Mouse (Mus musculus): Measurements from ENCODE around the gene Senp6. TPM values are rescaled to one million over a fixed set of nuclear protein-coding genes. Genes with fewer than 3 reads are reported as not detected.
"Not testable (repeated sequence)": the region's sequence is repeated elsewhere in the genome, so short reads cannot be mapped to it uniquely, and the experiment has no call there.

Senp6 gene
- polyA plus RNA-seq, 1 experiment from 2014 or later: 60.6 TPM

- 0 out of 2 replicates have a peak, but pooled peaks cover 3% of the 10 kb centered on the region for H3K9me3 ChIP-seq
- no peaks in the 10 kb centered on the region for H3K27me3 ChIP-seq
- 86% methylated on average over 5 of the region's 5 CpGs for WGBS
- no peaks in the 10 kb centered on the region for H3K4me1 ChIP-seq (replicated peaks)
- no peak overlapping the region for H3K4me3 ChIP-seq
- no peak for ATAC-seq (ENCODE audit: low read depth)
- no peak overlapping the region for H3K4me2 ChIP-seq
- H3K36me3 ChIP-seq: no peaks in the 10 kb centered on the region
- no peak overlapping the region for H3K9ac ChIP-seq
- H3K27ac ChIP-seq (replicated peaks): no peak overlapping the region
Observed at GRCm38 (mm10) chr9:80052951-80053350, 13.8 kb upstream of the Senp6 start.

GRCm38 (mm10) chr9:80057690-80058089 is 9.0 kb upstream of the Senp6 start:
- 86% methylated on average over 2 of the region's 2 CpGs for WGBS
- Histone ChIP-seq H3K27ac (replicated peaks) (no peak overlapping the region), H3K4me3 (no peak overlapping the region), H3K9ac (no peak overlapping the region), H3K4me1 (replicated peaks) (no peaks in the 10 kb centered on the region), H3K4me2 (no peak overlapping the region), H3K9me3 (0 out of 2 replicates have a peak, but pooled peaks cover 3% of the 10 kb centered on the region), H3K27me3 (no peaks in the 10 kb centered on the region), H3K36me3 (no peaks in the 10 kb centered on the region)
- no peak for ATAC-seq (ENCODE audit: low read depth)

GRCm38 (mm10) chr9:80065495-80065894 is 1.2 kb upstream of the Senp6 start:
- not testable (repeated sequence) for H3K9ac ChIP-seq; H3K4me2 ChIP-seq; H3K9me3 ChIP-seq; H3K4me3 ChIP-seq; H3K27me3 ChIP-seq; ATAC-seq (ENCODE audit: low read depth); H3K36me3 ChIP-seq
- H3K27ac ChIP-seq (replicated peaks): peak overlapping the region; percentile 100
- H3K4me1 ChIP-seq (replicated peaks): peaks cover 17% of the 10 kb centered on the region
- 82% methylated on average over 2 of the region's 2 CpGs for WGBS

GRCm38 (mm10) chr9:80067221-80068027 is 721 bp downstream of the Senp6 start:
- Histone ChIP-seq H3K4me3 (peak overlapping the region; percentile 88), H3K9ac (peak overlapping the region; percentile 100), H3K4me2 (peak overlapping the region; percentile 69), H3K4me1 (replicated peaks) (peaks cover 32% of the 10 kb centered on the region), H3K27ac (replicated peaks) (peak overlapping the region; percentile 100), H3K9me3 (no peaks in the 10 kb centered on the region), H3K27me3 (no peaks in the 10 kb centered on the region), H3K36me3 (no peaks in the 10 kb centered on the region)
- WGBS: under 1% methylated on average over 90 of the region's 93 CpGs
- peak; percentile 87 for ATAC-seq (ENCODE audit: low read depth)

GRCm38 (mm10) chr9:80068028-80068515 is 1.4 kb downstream of the Senp6 start:
- no peaks in the 10 kb centered on the region for H3K27me3 ChIP-seq
- peak overlapping the region; percentile 69 for H3K4me2 ChIP-seq
- under 1% methylated on average over 18 of the region's 18 CpGs for WGBS
- peak overlapping the region; percentile 100 for H3K9ac ChIP-seq
- H3K4me1 ChIP-seq (replicated peaks): peaks cover 36% of the 10 kb centered on the region
- H3K4me3 ChIP-seq: peak overlapping the region; percentile 88
- H3K9me3 ChIP-seq: no peaks in the 10 kb centered on the region
- peak overlapping the region; percentile 100 for H3K27ac ChIP-seq (replicated peaks)
- H3K36me3 ChIP-seq: no peaks in the 10 kb centered on the region
- ATAC-seq (ENCODE audit: low read depth): no peak

- no peaks in the 10 kb centered on the region for H3K27me3 ChIP-seq
- H3K9ac ChIP-seq: peak overlapping the region; percentile 100
- peak overlapping the region; percentile 88 for H3K4me3 ChIP-seq
- ATAC-seq (ENCODE audit: low read depth): no peak
- WGBS: 46% methylated on average over 11 of the region's 11 CpGs
- no peaks in the 10 kb centered on the region for H3K9me3 ChIP-seq
- peak overlapping the region; percentile 69 for H3K4me2 ChIP-seq
- no peaks in the 10 kb centered on the region for H3K36me3 ChIP-seq
- H3K27ac ChIP-seq (replicated peaks): no peak overlapping the region
- peaks cover 42% of the 10 kb centered on the region for H3K4me1 ChIP-seq (replicated peaks)
Observed at GRCm38 (mm10) chr9:80068735-80069315, 2.1 kb downstream of the Senp6 start.

GRCm38 (mm10) chr9:80070026-80070425 is 3.3 kb downstream of the Senp6 start:
- no peaks in the 10 kb centered on the region for H3K27me3 ChIP-seq
- no peak for ATAC-seq (ENCODE audit: low read depth)
- 85% methylated on average over 3 of the region's 3 CpGs for WGBS
- H3K4me2 ChIP-seq: no peak overlapping the region
- H3K4me1 ChIP-seq (replicated peaks): peaks cover 53% of the 10 kb centered on the region
- no peaks in the 10 kb centered on the region for H3K9me3 ChIP-seq
- no peak overlapping the region for H3K9ac ChIP-seq
- no peak overlapping the region for H3K27ac ChIP-seq (replicated peaks)
- H3K4me3 ChIP-seq: no peak overlapping the region
- no peaks in the 10 kb centered on the region for H3K36me3 ChIP-seq

GRCm38 (mm10) chr9:80071616-80072015 is 4.9 kb downstream of the Senp6 start:
- no peaks in the 10 kb centered on the region for H3K27me3 ChIP-seq
- WGBS: 49% methylated on average over 3 of the region's 3 CpGs
- H3K4me2 ChIP-seq: no peak overlapping the region
- no peak overlapping the region for H3K4me3 ChIP-seq
- no peak overlapping the region for H3K9ac ChIP-seq
- H3K27ac ChIP-seq (replicated peaks): no peak overlapping the region
- ATAC-seq (ENCODE audit: low read depth): no peak
- peaks cover 61% of the 10 kb centered on the region for H3K4me1 ChIP-seq (replicated peaks)
- H3K9me3 ChIP-seq: no peaks in the 10 kb centered on the region
- no peaks in the 10 kb centered on the region for H3K36me3 ChIP-seq

- Histone ChIP-seq H3K9me3 (no peaks in the 10 kb centered on the region; the same call in 1 of the 2 replicates), H3K9ac (no peak overlapping the region), H3K27ac (replicated peaks) (0 out of 2 replicates have a peak overlapping the region, but pooled peaks have one; percentile 28), H3K4me1 (replicated peaks) (peaks cover 62% of the 10 kb centered on the region), H3K36me3 (no peaks in the 10 kb centered on the region), H3K4me2 (no peak overlapping the region), H3K4me3 (no peak overlapping the region), H3K27me3 (no peaks in the 10 kb centered on the region)
- ATAC-seq (ENCODE audit: low read depth): no peak
- WGBS: 56% methylated on average over 1 of the region's 1 CpGs
Observed at GRCm38 (mm10) chr9:80074067-80074466, 7.4 kb downstream of the Senp6 start.

- Histone ChIP-seq H3K9me3 (no peaks in the 10 kb centered on the region; the same call in 1 of the 2 replicates), H3K4me1 (replicated peaks) (peaks cover 55% of the 10 kb centered on the region), H3K9ac (no peak overlapping the region), H3K27me3 (no peaks in the 10 kb centered on the region), H3K4me3 (no peak overlapping the region), H3K27ac (replicated peaks) (no peak overlapping the region), H3K36me3 (0 out of 2 replicates have a peak, but pooled peaks cover 2% of the 10 kb centered on the region), H3K4me2 (no peak overlapping the region)
- ATAC-seq (ENCODE audit: low read depth): no peak
Observed at GRCm38 (mm10) chr9:80074949-80075348, 8.2 kb downstream of the Senp6 start.

- no peaks in the 10 kb centered on the region; the same call in 1 of the 2 replicates for H3K9me3 ChIP-seq
- peaks cover 31% of the 10 kb centered on the region for H3K4me1 ChIP-seq (replicated peaks)
- H3K9ac ChIP-seq: no peak overlapping the region
- H3K4me2 ChIP-seq: no peak overlapping the region
- ATAC-seq (ENCODE audit: low read depth): no peak
- 90% methylated on average over 1 of the region's 1 CpGs for WGBS
- H3K4me3 ChIP-seq: no peak overlapping the region
- no peak overlapping the region for H3K27ac ChIP-seq (replicated peaks)
- H3K27me3 ChIP-seq: no peaks in the 10 kb centered on the region
- 0 out of 2 replicates have a peak, but pooled peaks cover 2% of the 10 kb centered on the region for H3K36me3 ChIP-seq
Observed at GRCm38 (mm10) chr9:80080941-80081340, 14.2 kb downstream of the Senp6 start.

- WGBS: 30% methylated on average over 10 of the region's 10 CpGs
- Histone ChIP-seq H3K36me3 (0 out of 2 replicates have a peak, but pooled peaks cover 1% of the 10 kb centered on the region), H3K4me3 (no peak overlapping the region), H3K4me1 (replicated peaks) (peaks cover 39% of the 10 kb centered on the region), H3K27me3 (no peaks in the 10 kb centered on the region), H3K9ac (no peak overlapping the region), H3K4me2 (no peak overlapping the region), H3K27ac (replicated peaks) (0 out of 2 replicates have a peak overlapping the region, but pooled peaks have one; percentile 3), H3K9me3 (no peaks in the 10 kb centered on the region)
- 0 out of 2 replicates have a peak, but pooled peaks have one; percentile 33 for ATAC-seq (ENCODE audit: low read depth)
Observed at GRCm38 (mm10) chr9:80084429-80085092, 17.9 kb downstream of the Senp6 start.

Measured in neural tube, embryonic 13.5 days (tissue).